Mouse (Mus musculus): ENCODE results near the gene Hhat.

DNA sequence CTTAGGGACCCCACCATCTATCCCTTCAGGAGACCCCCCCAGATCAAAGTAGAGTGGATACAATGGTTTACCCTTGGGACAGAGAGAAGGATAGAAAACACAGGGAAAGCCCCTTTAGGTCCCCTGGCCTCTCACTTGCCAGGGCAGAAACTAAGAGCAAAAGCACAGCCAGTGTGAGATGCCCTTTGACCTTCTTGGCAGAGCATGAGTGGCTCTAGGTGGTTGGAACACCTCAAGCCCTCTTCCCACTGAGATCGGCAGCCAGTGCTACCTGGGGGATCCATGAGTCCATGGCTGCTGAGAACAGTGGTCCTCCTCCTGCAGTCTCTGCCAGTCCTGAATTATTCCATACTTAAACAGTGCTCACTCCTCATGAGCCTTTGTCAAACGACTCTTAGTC, 44.8 kb upstream of the Hhat start:
- TF ChIP-seq CTCF (IDR thresholded peaks at IDR 0.05; ENCODE audit: low read depth, low read length) (no peak), GATA1 (IDR thresholded peaks at IDR 0.05; ENCODE audit: borderline replicate concordance, low read length) (no peak), POLR2AphosphoS5 (IDR thresholded peaks at IDR 0.05; ENCODE audit: insufficient replicate concordance, low read depth, low read length) (no peak)

All from G1E (cell line).